Mouse (Mus musculus) thymus, adult 2 months (tissue): ENCODE measurements at regions not wholly inside any gene's neighbourhood (a gene's known extent, or its start where the extent isn't known, plus 50 kb on each side); places are given as distances from the start of the nearest gene placed in this dataset.

Experiments
- DNase-seq: peaks from one replicate; pipeline ENCODE4 v3.0.0; 2021
- H3K27ac ChIP-seq: fragments of 200-500 bp; 2 replicates; pipeline ENCODE4 v1.5.1; 2012; ENCODE audit warnings: low read length, control low read depth; ENCODE audit not compliant: control insufficient read depth, insufficient read depth
- H3K27me3 ChIP-seq: fragments of 200-500 bp; 2 replicates; pipeline ENCODE4 v1.6.1; 2012; ENCODE audit warnings: mild to moderate bottlenecking, low read length, moderate library complexity, mixed read lengths; ENCODE audit not compliant: control insufficient read depth, insufficient read depth
- H3K36me3 ChIP-seq: fragments of 200-500 bp; 2 replicates; pipeline ENCODE4 v1.6.1; 2012; ENCODE audit warnings: mild to moderate bottlenecking, low read length, moderate library complexity; ENCODE audit not compliant: control insufficient read depth, insufficient read depth
- H3K4me1 ChIP-seq: fragments of 200-500 bp; replicated peaks from 2 replicates; pipeline ENCODE4 v1.6.1; 2012; ENCODE audit warnings: low read length; ENCODE audit not compliant: control insufficient read depth, insufficient read depth
- H3K4me3 ChIP-seq: fragments of 200-500 bp; 2 replicates; pipeline ENCODE4 v1.5.1; 2012; ENCODE audit warnings: mild to moderate bottlenecking, low read length, control low read depth, moderate library complexity; ENCODE audit not compliant: control insufficient read depth, insufficient read depth
- CTCF ChIP-seq: fragments of 200-500 bp; IDR thresholded peaks from 2 replicates; pipeline ENCODE4 v1.5.1; 2012; ENCODE audit warnings: mild to moderate bottlenecking, control low read depth, low read length, moderate library complexity, borderline replicate concordance; ENCODE audit not compliant: control insufficient read depth, poor library complexity, insufficient read depth; ENCODE audit errors: extremely low read depth
- POLR2A ChIP-seq: fragments of 200-500 bp; IDR thresholded peaks from 2 replicates; pipeline ENCODE4 v1.6.1; 2012; ENCODE audit warnings: mild to moderate bottlenecking, low read length, control low read depth, moderate library complexity; ENCODE audit not compliant: control insufficient read depth, poor library complexity, insufficient read depth; ENCODE audit errors: extremely low read depth
- WGBS: fragments of 180-500 bp; shearing (Covaris S2); methylation state at CpG from one replicate; pipeline ENCODE4 v1.1.7; 2018; 5-methylcytosine and 5-hydroxymethylcytosine counted together

DNA sequence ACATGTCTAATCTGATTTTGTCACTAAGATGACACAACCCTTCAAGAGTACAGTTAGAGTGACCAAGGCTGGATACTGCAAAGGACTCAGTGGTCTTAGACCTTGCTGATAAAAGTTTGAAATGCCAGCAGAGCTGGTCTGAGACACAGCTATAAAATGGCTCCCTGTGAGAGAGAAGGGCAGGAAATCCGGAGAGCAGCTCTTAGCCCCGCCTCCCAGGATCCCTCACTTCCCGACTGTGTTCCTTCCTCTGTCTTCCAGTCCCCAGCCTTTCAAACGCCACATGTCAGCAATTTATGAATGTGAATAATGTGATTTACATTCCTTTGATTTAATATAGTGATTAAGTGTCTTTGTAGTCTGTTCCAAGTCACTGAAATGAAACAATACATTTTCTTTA lies 232.3 kb upstream of the Dusp10 start:
- no peak overlapping the region for H3K27ac ChIP-seq
- no peaks in the 10 kb centered on the region for H3K36me3 ChIP-seq
- TF ChIP-seq CTCF (no peak), POLR2A (no peak)
- H3K4me1 ChIP-seq = 0 out of 2 replicates have a peak, but pooled peaks cover 2% of the 10 kb centered on the region
- no peaks in the 10 kb centered on the region for H3K27me3 ChIP-seq
- WGBS = 71% methylated on average over 4 of the region's 4 CpGs
- H3K4me3 ChIP-seq = no peak overlapping the region
- DNase-seq = no peak

DNA sequence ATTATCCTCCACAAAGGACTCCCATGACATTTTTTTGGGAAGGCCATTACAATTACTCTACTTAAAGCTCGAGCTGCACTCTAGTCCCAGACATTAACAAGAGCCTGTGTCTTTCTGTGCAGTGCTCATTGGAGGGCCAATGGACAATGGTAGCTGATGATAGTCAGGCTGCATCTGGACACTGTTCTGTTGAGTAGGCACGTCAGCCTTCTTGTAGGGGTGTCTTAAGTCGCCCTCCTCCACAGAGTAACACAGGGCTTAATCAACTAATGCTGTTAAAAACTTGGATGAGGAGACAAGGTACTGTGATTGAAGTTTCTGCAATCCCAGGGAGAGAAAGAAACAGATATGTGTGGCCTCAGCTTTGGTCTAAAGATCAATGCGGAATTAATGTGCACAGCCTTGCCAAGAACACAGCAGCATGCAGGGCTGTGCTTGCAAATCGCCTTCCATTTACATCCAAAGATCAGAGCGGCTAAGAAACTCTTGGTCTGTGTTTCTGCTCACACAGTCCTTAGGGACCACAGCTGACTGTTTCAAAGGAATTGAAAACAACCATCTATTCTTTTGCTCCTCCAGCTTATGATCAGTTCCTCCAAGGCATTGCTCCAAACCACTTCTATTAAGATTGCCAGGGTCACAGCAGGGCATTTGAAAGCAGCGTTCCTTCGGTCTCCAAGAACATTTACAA lies 229.5 kb upstream of the Dusp10 start:
- TF ChIP-seq CTCF (no peak), POLR2A (no peak)
- Histone ChIP-seq H3K36me3 (no peaks in the 10 kb centered on the region), H3K27me3 (no peaks in the 10 kb centered on the region), H3K27ac (no peak overlapping the region), H3K4me3 (no peak overlapping the region), H3K4me1 (0 out of 2 replicates have a peak, but pooled peaks cover 2% of the 10 kb centered on the region)
- no peak for DNase-seq
- WGBS = 92% methylated on average over 8 of the region's 8 CpGs

DNA sequence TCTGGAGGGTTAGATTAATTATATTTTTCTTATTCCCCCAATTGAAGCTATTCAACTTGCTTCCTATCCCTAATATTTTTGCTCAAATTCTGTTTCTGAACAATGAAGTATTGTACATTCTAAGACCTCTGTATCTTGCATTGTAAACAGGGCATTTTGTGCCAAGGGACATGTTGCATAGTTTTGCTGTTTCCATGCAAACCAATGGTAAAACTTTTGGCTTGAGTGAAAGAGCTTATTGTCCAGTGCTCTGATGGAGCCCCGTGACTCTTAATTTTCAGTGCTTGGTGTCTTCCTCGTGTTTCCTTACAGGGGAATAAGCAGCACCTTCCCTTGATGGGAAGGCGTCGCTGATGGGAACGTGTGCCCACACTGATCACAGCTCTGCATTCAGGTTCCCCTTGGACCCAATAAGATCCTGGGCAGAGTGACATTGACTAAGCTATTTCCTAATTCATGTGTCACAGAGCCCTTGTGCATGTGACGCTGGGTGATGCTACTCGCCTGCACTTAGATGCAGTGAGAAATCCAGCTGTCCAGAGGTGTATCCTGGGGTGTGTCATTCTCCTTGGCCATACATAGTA lies 220.8 kb upstream of the Dusp10 start:
- no peaks in the 10 kb centered on the region for H3K4me1 ChIP-seq
- WGBS = 94% methylated on average over 7 of the region's 7 CpGs
- no peak overlapping the region for H3K27ac ChIP-seq
- no peak for TF ChIP-seq POLR2A
- no peak for TF ChIP-seq CTCF
- no peak overlapping the region for H3K4me3 ChIP-seq
- H3K36me3 ChIP-seq = no peaks in the 10 kb centered on the region
- H3K27me3 ChIP-seq = no peaks in the 10 kb centered on the region
- no peak for DNase-seq

DNA sequence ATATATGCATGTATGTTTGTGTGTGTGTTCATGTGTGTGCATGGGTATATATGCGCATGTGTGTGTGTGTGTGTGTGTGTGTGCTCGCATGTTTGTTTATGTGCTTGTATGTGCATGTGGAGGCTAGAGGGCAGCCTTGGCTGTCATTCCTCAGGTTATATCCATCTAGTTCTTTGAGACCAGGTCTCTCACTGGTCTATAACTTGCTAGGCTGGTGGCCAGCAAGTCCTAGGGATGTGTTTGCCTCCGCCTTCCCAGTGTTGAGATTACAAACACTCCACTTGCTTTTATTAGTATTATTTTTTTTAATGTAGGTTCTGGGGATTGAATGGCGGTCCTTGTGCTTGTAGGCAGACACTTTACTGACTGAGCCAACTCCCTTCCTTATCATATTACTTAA lies 219.8 kb upstream of the Dusp10 start:
- no peak overlapping the region for H3K27ac ChIP-seq
- no peaks in the 10 kb centered on the region for H3K36me3 ChIP-seq
- 92% methylated on average over 4 of the region's 4 CpGs for WGBS
- no peak for DNase-seq
- no peaks in the 10 kb centered on the region for H3K4me1 ChIP-seq
- H3K4me3 ChIP-seq = no peak overlapping the region
- TF ChIP-seq CTCF = no peak
- TF ChIP-seq POLR2A = no peak
- no peaks in the 10 kb centered on the region for H3K27me3 ChIP-seq

DNA sequence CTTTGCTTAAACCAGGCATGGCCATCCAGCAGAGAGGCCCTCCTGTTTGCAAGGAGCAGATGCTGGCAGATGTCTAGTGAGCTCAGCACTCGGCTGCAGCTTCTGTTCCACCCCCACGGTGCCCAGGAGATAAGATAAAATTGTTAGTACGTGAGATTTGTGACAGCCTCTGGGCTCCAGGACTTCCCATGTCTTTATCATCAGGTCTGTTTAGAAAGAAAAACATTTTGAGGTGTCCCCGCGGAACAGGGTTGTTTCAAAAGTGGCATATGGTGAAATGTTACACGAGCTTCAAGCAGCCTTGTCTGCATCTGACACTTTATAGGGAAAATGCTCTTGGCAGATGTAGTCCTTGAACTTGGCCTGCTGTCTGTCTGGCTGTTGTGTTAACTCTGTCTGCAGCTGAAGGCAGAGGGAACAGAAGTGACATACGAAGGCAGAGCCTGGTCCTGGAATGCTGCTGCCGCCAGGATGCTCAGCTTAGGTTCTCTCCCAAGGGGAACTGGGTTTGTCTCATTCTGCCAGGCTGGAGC lies 219.1 kb upstream of the Dusp10 start:
- no peaks in the 10 kb centered on the region for H3K27me3 ChIP-seq
- DNase-seq = no peak
- H3K36me3 ChIP-seq = no peaks in the 10 kb centered on the region
- no peak overlapping the region for H3K27ac ChIP-seq
- no peak for TF ChIP-seq POLR2A
- TF ChIP-seq CTCF = no peak
- no peaks in the 10 kb centered on the region for H3K4me1 ChIP-seq
- 86% methylated on average over 8 of the region's 8 CpGs for WGBS
- no peak overlapping the region for H3K4me3 ChIP-seq

DNA sequence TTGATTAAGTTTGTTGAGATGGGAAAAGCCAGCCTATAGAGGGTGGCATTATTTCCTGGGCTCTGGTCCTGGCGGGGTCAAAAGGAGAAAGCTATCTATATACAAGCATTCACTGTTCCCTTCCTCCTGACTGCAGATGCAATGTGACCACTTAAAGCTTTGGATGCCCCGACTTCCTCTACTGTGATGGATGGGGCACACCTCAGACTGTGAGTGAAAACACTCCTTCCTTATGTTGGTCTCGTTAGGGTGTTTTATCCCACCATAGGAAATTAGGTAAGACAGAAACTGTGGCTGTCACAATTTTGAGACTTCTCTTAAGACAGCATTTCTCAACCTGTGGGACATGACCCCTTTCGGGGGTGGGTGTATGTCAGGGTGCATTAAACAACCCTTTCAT lies 210.8 kb upstream of the Dusp10 start:
- Histone ChIP-seq H3K36me3 (no peaks in the 10 kb centered on the region), H3K4me3 (no peak overlapping the region), H3K27ac (no peak overlapping the region), H3K27me3 (no peaks in the 10 kb centered on the region), H3K4me1 (no peaks in the 10 kb centered on the region)
- TF ChIP-seq CTCF (no peak), POLR2A (no peak)
- WGBS = 58% methylated on average over 4 of the region's 4 CpGs
- no peak for DNase-seq
